Mouse (Mus musculus): ENCODE data around the gene Zmiz1.

DNA sequence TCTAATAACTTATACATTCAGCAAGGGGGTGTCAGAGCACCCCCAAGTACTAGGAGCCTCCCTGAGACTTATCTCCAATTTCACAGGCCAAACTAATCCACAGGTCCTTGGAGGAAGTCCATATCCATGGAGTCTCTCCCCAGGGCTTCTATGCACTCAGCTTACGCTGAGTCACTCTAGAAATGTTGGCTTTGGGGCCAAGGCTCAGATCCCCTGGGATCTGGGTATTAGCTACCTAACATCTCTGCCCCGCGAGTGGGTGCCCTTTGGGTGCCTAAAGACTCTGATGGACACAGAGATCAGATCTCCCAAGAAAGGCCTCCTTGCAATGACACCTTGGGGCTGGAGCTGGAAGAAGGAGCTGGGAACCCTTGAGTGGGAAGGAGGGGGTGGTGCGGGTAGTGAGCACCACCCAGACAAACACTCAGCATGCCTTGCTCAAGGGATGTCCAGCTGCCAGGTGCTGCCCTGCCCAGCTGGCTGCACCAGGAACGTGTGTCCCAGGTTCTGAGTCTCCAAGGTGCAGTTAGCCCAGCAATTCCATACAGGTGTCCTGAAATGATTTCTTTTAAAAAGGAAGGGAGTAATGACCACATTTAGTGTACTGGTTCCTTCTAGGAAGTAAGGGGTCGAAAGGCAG lies 11.7 kb upstream of the Zmiz1 start:
- no peak for TF ChIP-seq CTCF (IDR thresholded peaks at IDR 0.05; ENCODE audit: insufficient read depth, low read length)
- TF ChIP-seq POLR2A (IDR thresholded peaks at IDR 0.05; ENCODE audit: borderline replicate concordance, extremely low read depth, low read depth, low read length), result no peak
